In genomic region chr11:46636568-46636967, GRCm38 (mm10) we compare ENCODE assay signal across 26 mouse cellular contexts. TPM values are rescaled to one million over a fixed set of nuclear protein-coding genes. Genes with fewer than 3 reads are reported as not detected.
DNase-seq lines count a peak whose midpoint lies in the region; TF ChIP-seq lines count a peak whose summit lies in the region.
"Had no signal": no experiment of that assay in that cellular context is flagged by ENCODE, and none has a peak within 500 bp of the region (broad histone marks: within the 10 kb centered on the region; RNA-seq: fewer than 3 reads in every experiment).

No protein-coding gene starts in this region.

- H3K9ac ChIP-seq in CH12.LX (ENCODE audit: insufficient read depth, low read depth), result no peak overlapping the region
- H3K9ac ChIP-seq: embryonic facial prominence, embryonic 13.5 days; forebrain, embryonic 12.5 days; heart, embryonic 15.5 days; hindbrain, embryonic 14.5 days had no signal

- dilution Hi-C loops in CH12.LX (cut with MboI; ENCODE audit: extremely low pct_ligation_motif_present, extremely low pct_unique_long_range_greater_than_20kb, low sequenced_read_pairs), result no loop called here

- no peak overlapping the region for H3K27ac ChIP-seq in testis, adult 2 months (ENCODE audit: control insufficient read depth, insufficient read depth, low read depth, low read length)
- H3K27ac ChIP-seq in CH12.LX (ENCODE audit: insufficient read depth, low read depth), result no peak overlapping the region
- H3K27ac ChIP-seq: embryonic facial prominence, embryonic 13.5 days; forebrain, embryonic 12.5 days; heart, adult 2 months; heart, embryonic 15.5 days; hindbrain, embryonic 14.5 days had no signal

- DNase-seq in testis, postnatal 10 days (ENCODE audit: low spot score), result no peak
- DNase-seq in CH12.LX (ENCODE audit: extremely low read depth) (peak; percentile 54), adipocyte (ENCODE audit: low spot score) (no peak)
- DNase-seq in induced T-regulatory cell, adult 2 months (ENCODE audit: low read depth), result peak; percentile 43
- no peak for DNase-seq in urinary bladder, postnatal 10 days (ENCODE audit: low spot score)
- no peak for DNase-seq in cerebellum, postnatal 10 days
- DNase-seq: adrenal gland, postnatal 14 days; cerebellum, adult 11-12 months; cerebellum, adult 9-10 months; cerebellum, postnatal 36 days; gastrocnemius, postnatal 14 days; heart, adult 2 months; heart, postnatal 14 days had no signal

- no peak for TF ChIP-seq POLR2A in testis, adult 2 months (IDR thresholded peaks at IDR 0.05; ENCODE audit: control insufficient read depth, low read depth, low read length)
- TF ChIP-seq POLR2A in CH12.LX (IDR thresholded peaks at IDR 0.05; ENCODE audit: low read depth, low read length), result no peak

- H3K27me3 ChIP-seq in testis, adult 2 months (ENCODE audit: control insufficient read depth, insufficient read depth, low read length), result no peaks in the 10 kb centered on the region
- H3K27me3 ChIP-seq in CH12.LX (replicated peaks), result no peaks in the 10 kb centered on the region
- H3K27me3 ChIP-seq: embryonic facial prominence, embryonic 13.5 days; forebrain, embryonic 12.5 days; heart, embryonic 15.5 days had no signal

- TF ChIP-seq CTCF in testis, adult 2 months (IDR thresholded peaks at IDR 0.05; ENCODE audit: control insufficient read depth, insufficient read depth, insufficient replicate concordance, low read depth, low read length), result no peak
- peak in 1 of 2 experiments; percentile 68; a peak in 2 of 4 replicates for TF ChIP-seq CTCF in CH12.LX (conservative IDR thresholded peaks at IDR 0.05 in 1 of 2, IDR thresholded peaks at IDR 0.05 in 1 of 2; ENCODE audit: low read depth in 2 of 2, low read length in 2 of 2)

- H3K4me1 ChIP-seq in testis, adult 2 months (ENCODE audit: control insufficient read depth, insufficient read depth, low read length), result no peaks in the 10 kb centered on the region
- peaks cover 3 to 45% of the 10 kb centered on the region in 2 experiments; a peak in 3 of 4 replicates for H3K4me1 ChIP-seq in CH12.LX (ENCODE audit: control insufficient read depth in 1 of 2, insufficient read depth in 2 of 2)
- H3K4me1 ChIP-seq: embryonic facial prominence, embryonic 13.5 days; forebrain, embryonic 12.5 days; heart, embryonic 15.5 days had no signal

- no peak for TF ChIP-seq EP300 in CH12.LX (IDR thresholded peaks at IDR 0.05; ENCODE audit: low read length)

- peak; percentile 41 for TF ChIP-seq RAD21 in CH12.LX (IDR thresholded peaks at IDR 0.05; ENCODE audit: low read depth, low read length)

- no peaks in the 10 kb centered on the region for H3K36me3 ChIP-seq in testis, adult 2 months (ENCODE audit: control insufficient read depth, insufficient read depth, low read length)
- H3K36me3 ChIP-seq in CH12.LX (replicated peaks in 1 of 2; ENCODE audit: control insufficient read depth in 1 of 2, insufficient read depth in 1 of 2, low read length in 1 of 2), result no peaks in the 10 kb centered on the region
- H3K36me3 ChIP-seq: embryonic facial prominence, embryonic 13.5 days; forebrain, embryonic 12.5 days; heart, embryonic 15.5 days had no signal

- in situ Hi-C loops in CH12.LX (cut with MboI; ENCODE audit: low pct_ligation_motif_present, low pct_unique_long_range_greater_than_20kb, low sequenced_read_pairs), result no loop called here

- peak overlapping the region; percentile 34; the same call in 1 of the 2 replicates for H3K4me3 ChIP-seq in testis, adult 2 months (ENCODE audit: control insufficient read depth, low read depth, low read length)
- H3K4me3 ChIP-seq in CH12.LX (replicated peaks in 1 of 3; ENCODE audit: low read depth in 2 of 3, low read length in 2 of 3, poor library complexity in 1 of 3), result no peak overlapping the region
- H3K4me3 ChIP-seq: embryonic facial prominence, embryonic 13.5 days; forebrain, embryonic 12.5 days; heart, adult 2 months; heart, embryonic 15.5 days had no signal

- H3K79me2 ChIP-seq in CH12.LX (replicated peaks; ENCODE audit: control insufficient read depth, extremely low read depth, insufficient read depth, poor library complexity, severe bottlenecking), result no peaks in the 10 kb centered on the region

- H3K9me3 ChIP-seq in CH12.LX (replicated peaks; ENCODE audit: low read length), result no peaks in the 10 kb centered on the region
- H3K9me3 ChIP-seq: embryonic facial prominence, embryonic 13.5 days; forebrain, embryonic 12.5 days; heart, embryonic 15.5 days had no signal

- no peak overlapping the region for H3K4me2 ChIP-seq in CH12.LX (ENCODE audit: insufficient read depth, low read depth, poor library complexity, severe bottlenecking)
- H3K4me2 ChIP-seq: embryonic facial prominence, embryonic 13.5 days; forebrain, embryonic 12.5 days; heart, embryonic 11.5 days; heart, embryonic 15.5 days; hindbrain, embryonic 14.5 days had no signal

TF ChIP-seq in CH12.LX, 34 proteins besides CTCF, POLR2A, EP300 and RAD21:
- TF ChIP-seq ZKSCAN1 (IDR thresholded peaks at IDR 0.05; ENCODE audit: borderline replicate concordance, low read depth, low read length), result no peak
- TF ChIP-seq SMC3 (IDR thresholded peaks at IDR 0.05; ENCODE audit: low read depth, low read length), result peak; percentile 61
TF ChIP-seq in CH12.LX: peak in this region for 1.

RNA-seq across cellular contexts. Expression of gene Dppa1, which starts 7.5 kb away (rescaled TPM):
- polyA plus RNA-seq in testis, adult 2 months (2012; rRNA removed), result not detected in 2 replicates
- not detected in 2 replicates for total RNA-seq in CH12.LX (2012; rRNA removed)
- not detected in 2 replicates for total RNA-seq in CH12.LX (2014; rRNA removed)
- polyA plus RNA-seq in CH12.LX (2012; ENCODE audit: insufficient read length, low read depth), result not detected in 2 replicates
- total RNA-seq: adrenal gland, postnatal 14 days; gastrocnemius, adult 18-20 months; gastrocnemius, postnatal 14 days; heart, adult 2 months; heart, postnatal 14 days; hematopoietic stem cell, adult 5-6 weeks had no signal
- polyA plus RNA-seq: C2C12; embryonic facial prominence, embryonic 13.5 days; forebrain, embryonic 12.5 days; forebrain, embryonic 16.5 days; frontal cortex, adult 2 months; gonadal fat pad, adult 2 months; heart, adult 2 months; heart, embryonic 11.5 days; heart, embryonic 15.5 days; hindbrain, embryonic 14.5 days; intestine, embryonic 16.5 days had no signal

Comparison
In these comparisons a context has a peak if more than half of its experiments do, and no peak if none do; other contexts are left out.
1. DNase-seq: peak in CH12.LX (single experiment) and induced T-regulatory cell, adult 2 months (single experiment); none in testis, postnatal 10 days (single experiment), urinary bladder, postnatal 10 days (single experiment), cerebellum, postnatal 10 days (0 of 2) and adipocyte (single experiment).